Mouse (Mus musculus): ENCODE results near the gene Fbxo24.

- 0 out of 2 replicates have a peak, but pooled peaks have one; percentile 0 for TF ChIP-seq CTCF (IDR thresholded peaks at IDR 0.05; ENCODE audit: low read depth)
- TF ChIP-seq EP300 (optimal IDR thresholded peaks at IDR 0.05) = no peak
Measured at GRCm38 (mm10) chr5:137629306-137629721, 512 bp upstream of the Fbxo24 start.

All from stomach, postnatal 0 days (tissue).